Mouse (Mus musculus) brain, embryonic 14.5 days (tissue): ENCODE results near the gene Kcnk5.

Source experiments
- CTCF ChIP-seq: fragments of 200-500 bp; IDR thresholded peaks from 2 replicates; pipeline ENCODE4 v1.5.1; 2012; ENCODE audit warnings: inconsistent platforms, mild to moderate bottlenecking, moderate library complexity, borderline replicate concordance; ENCODE audit not compliant: insufficient read depth, insufficient read length; ENCODE audit errors: extremely low read depth
- POLR2A ChIP-seq: fragments of 200-500 bp; IDR thresholded peaks from 2 replicates; pipeline ENCODE4 v1.6.1; 2012; ENCODE audit warnings: mild to moderate bottlenecking, inconsistent platforms, borderline replicate concordance; ENCODE audit not compliant: poor library complexity, insufficient read depth, insufficient read length, severe bottlenecking; ENCODE audit errors: extremely low read depth

DNA sequence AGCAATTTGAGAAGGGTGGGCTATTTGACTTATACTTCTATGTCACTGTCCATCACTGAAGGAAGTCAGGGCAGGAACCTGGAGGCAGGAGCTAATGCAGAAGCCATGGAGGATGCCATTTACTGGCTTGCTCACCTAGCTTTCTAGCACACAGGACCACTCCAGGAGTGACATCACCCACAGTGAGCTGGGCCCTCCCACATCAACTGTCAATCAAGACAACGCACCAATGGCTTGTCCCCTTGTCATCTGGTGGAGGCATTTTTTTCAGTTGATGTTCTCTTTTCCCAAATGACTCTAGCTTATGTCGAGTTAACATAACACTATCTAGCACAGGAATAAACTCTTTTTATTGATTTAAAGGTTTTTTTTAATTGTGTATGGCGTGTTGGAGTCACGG is 12.4 kb downstream of the Kcnk5 start:
- no peak for TF ChIP-seq POLR2A
- TF ChIP-seq CTCF = no peak
